Mouse (Mus musculus): ENCODE measurements around the gene Ankrd60. TPM values are rescaled to one million over a fixed set of nuclear protein-coding genes. Genes with fewer than 3 reads are reported as not detected.

Ankrd60 gene
- polyA plus RNA-seq (2014; fragmentation: Nextera tagmentation; extraction: Ambion mirVana), result not detected in 2 replicates

GRCm38 (mm10) chr2:173577669-173578557 lies at the start of gene Ankrd60:
Ankrd60 (minus strand) TSS chr2:173578365.
- WGBS, result 12% methylated on average over 42 of the region's 58 CpGs
- Histone ChIP-seq H3K36me3 (ENCODE audit: control insufficient read depth, insufficient read depth, low read length) (no peaks in the 10 kb centered on the region), H3K9ac (replicated peaks; ENCODE audit: low read depth, low read length) (peak within 1 kb of the TSS; percentile 42), H3K4me2 (ENCODE audit: low read depth, low read length) (peak within 1 kb of the TSS; percentile 91), H3K9me3 (ENCODE audit: control insufficient read depth, low read length) (no peaks in the 10 kb centered on the region), H3K4me3 (ENCODE audit: low read depth, low read length) (peak within 1 kb of the TSS; percentile 33), H3K27me3 (ENCODE audit: control insufficient read depth, insufficient read depth, low read length) (0 out of 2 replicates have a peak, but pooled peaks cover 3% of the 10 kb centered on the region), H3K27ac (ENCODE audit: low read depth, low read length) (no peak within 1 kb of the TSS), H3K4me1 (ENCODE audit: control insufficient read depth, insufficient read depth, low read length) (peaks cover 3% of the 10 kb centered on the region; the same call in 1 of the 2 replicates)
- peak; percentile 71 for ATAC-seq (ENCODE audit: low read depth)

- whole genome bisulfite sequencing, result 97% methylated on average over 3 of the region's 3 CpGs
- Histone ChIP-seq H3K27ac (ENCODE audit: low read depth, low read length) (no peak overlapping the region), H3K9ac (replicated peaks; ENCODE audit: low read depth, low read length) (no peak overlapping the region), H3K4me1 (ENCODE audit: control insufficient read depth, insufficient read depth, low read length) (no peaks in the 10 kb centered on the region), H3K4me3 (ENCODE audit: low read depth, low read length) (no peak overlapping the region), H3K4me2 (ENCODE audit: low read depth, low read length) (no peak overlapping the region), H3K27me3 (ENCODE audit: control insufficient read depth, insufficient read depth, low read length) (no peaks in the 10 kb centered on the region), H3K36me3 (ENCODE audit: control insufficient read depth, insufficient read depth, low read length) (no peaks in the 10 kb centered on the region), H3K9me3 (ENCODE audit: control insufficient read depth, low read length) (no peaks in the 10 kb centered on the region)
- no peak for ATAC-seq (ENCODE audit: low read depth)
These were observed 47.6 kb upstream of the Ankrd60 start for GRCm38 (mm10) chr2:173625786-173626185.

- Histone ChIP-seq H3K27ac (ENCODE audit: low read depth, low read length) (no peak overlapping the region), H3K4me1 (ENCODE audit: control insufficient read depth, insufficient read depth, low read length) (no peaks in the 10 kb centered on the region), H3K4me2 (ENCODE audit: low read depth, low read length) (no peak overlapping the region), H3K9me3 (ENCODE audit: control insufficient read depth, low read length) (no peaks in the 10 kb centered on the region), H3K9ac (replicated peaks; ENCODE audit: low read depth, low read length) (no peak overlapping the region), H3K4me3 (ENCODE audit: low read depth, low read length) (no peak overlapping the region), H3K27me3 (ENCODE audit: control insufficient read depth, insufficient read depth, low read length) (no peaks in the 10 kb centered on the region), H3K36me3 (ENCODE audit: control insufficient read depth, insufficient read depth, low read length) (no peaks in the 10 kb centered on the region)
- WGBS, result 79% methylated on average over 7 of the region's 7 CpGs
- no peak for ATAC-seq (ENCODE audit: low read depth)
These were observed 46.5 kb upstream of the Ankrd60 start for GRCm38 (mm10) chr2:173624667-173625066.

- H3K36me3 ChIP-seq (ENCODE audit: control insufficient read depth, insufficient read depth, low read length), result no peaks in the 10 kb centered on the region
- no peak overlapping the region for H3K4me2 ChIP-seq (ENCODE audit: low read depth, low read length)
- ATAC-seq (ENCODE audit: low read depth), result no peak
- H3K9me3 ChIP-seq (ENCODE audit: control insufficient read depth, low read length), result no peaks in the 10 kb centered on the region
- H3K4me1 ChIP-seq (ENCODE audit: control insufficient read depth, insufficient read depth, low read length), result no peaks in the 10 kb centered on the region
- H3K27me3 ChIP-seq (ENCODE audit: control insufficient read depth, insufficient read depth, low read length), result no peaks in the 10 kb centered on the region
- H3K27ac ChIP-seq (ENCODE audit: low read depth, low read length), result no peak overlapping the region
- H3K9ac ChIP-seq (replicated peaks; ENCODE audit: low read depth, low read length), result no peak overlapping the region
- H3K4me3 ChIP-seq (ENCODE audit: low read depth, low read length), result no peak overlapping the region
- WGBS, result 39% methylated on average over 7 of the region's 7 CpGs
These were observed 44.0 kb upstream of the Ankrd60 start for GRCm38 (mm10) chr2:173622173-173622601.

GRCm38 (mm10) chr2:173620645-173621044 lies 42.5 kb upstream of the Ankrd60 start:
- Histone ChIP-seq H3K9me3 (ENCODE audit: control insufficient read depth, low read length) (0 out of 2 replicates have a peak, but pooled peaks cover 3% of the 10 kb centered on the region), H3K4me3 (ENCODE audit: low read depth, low read length) (no peak overlapping the region), H3K4me2 (ENCODE audit: low read depth, low read length) (no peak overlapping the region), H3K9ac (replicated peaks; ENCODE audit: low read depth, low read length) (no peak overlapping the region), H3K4me1 (ENCODE audit: control insufficient read depth, insufficient read depth, low read length) (no peaks in the 10 kb centered on the region), H3K27me3 (ENCODE audit: control insufficient read depth, insufficient read depth, low read length) (no peaks in the 10 kb centered on the region), H3K27ac (ENCODE audit: low read depth, low read length) (no peak overlapping the region), H3K36me3 (ENCODE audit: control insufficient read depth, insufficient read depth, low read length) (no peaks in the 10 kb centered on the region)
- ATAC-seq (ENCODE audit: low read depth), result no peak
- 98% methylated on average over 4 of the region's 4 CpGs for WGBS

- Histone ChIP-seq H3K9ac (replicated peaks; ENCODE audit: low read depth, low read length) (no peak overlapping the region), H3K27me3 (ENCODE audit: control insufficient read depth, insufficient read depth, low read length) (no peaks in the 10 kb centered on the region), H3K4me2 (ENCODE audit: low read depth, low read length) (no peak overlapping the region), H3K36me3 (ENCODE audit: control insufficient read depth, insufficient read depth, low read length) (no peaks in the 10 kb centered on the region), H3K27ac (ENCODE audit: low read depth, low read length) (no peak overlapping the region), H3K9me3 (ENCODE audit: control insufficient read depth, low read length) (0 out of 2 replicates have a peak, but pooled peaks cover 3% of the 10 kb centered on the region), H3K4me3 (ENCODE audit: low read depth, low read length) (no peak overlapping the region), H3K4me1 (ENCODE audit: control insufficient read depth, insufficient read depth, low read length) (no peaks in the 10 kb centered on the region)
- no peak for ATAC-seq (ENCODE audit: low read depth)
- WGBS, result 96% methylated on average over 5 of the region's 5 CpGs
These were observed 41.0 kb upstream of the Ankrd60 start for GRCm38 (mm10) chr2:173619132-173619531.

GRCm38 (mm10) chr2:173616156-173616555 lies 38.0 kb upstream of the Ankrd60 start:
- no peaks in the 10 kb centered on the region for H3K36me3 ChIP-seq (ENCODE audit: control insufficient read depth, insufficient read depth, low read length)
- H3K9me3 ChIP-seq (ENCODE audit: control insufficient read depth, low read length), result 0 out of 2 replicates have a peak, but pooled peaks cover 3% of the 10 kb centered on the region
- no peak overlapping the region for H3K4me2 ChIP-seq (ENCODE audit: low read depth, low read length)
- H3K27me3 ChIP-seq (ENCODE audit: control insufficient read depth, insufficient read depth, low read length), result no peaks in the 10 kb centered on the region
- 0 out of 2 replicates have a peak, but pooled peaks cover under 1% of the 10 kb centered on the region for H3K4me1 ChIP-seq (ENCODE audit: control insufficient read depth, insufficient read depth, low read length)
- no peak overlapping the region for H3K27ac ChIP-seq (ENCODE audit: low read depth, low read length)
- no peak for ATAC-seq (ENCODE audit: low read depth)
- WGBS, result 46% methylated on average over 7 of the region's 7 CpGs
- no peak overlapping the region for H3K4me3 ChIP-seq (ENCODE audit: low read depth, low read length)
- H3K9ac ChIP-seq (replicated peaks; ENCODE audit: low read depth, low read length), result no peak overlapping the region

- Histone ChIP-seq H3K4me2 (ENCODE audit: low read depth, low read length) (no peak overlapping the region), H3K4me3 (ENCODE audit: low read depth, low read length) (no peak overlapping the region), H3K27ac (ENCODE audit: low read depth, low read length) (no peak overlapping the region), H3K9ac (replicated peaks; ENCODE audit: low read depth, low read length) (no peak overlapping the region), H3K27me3 (ENCODE audit: control insufficient read depth, insufficient read depth, low read length) (no peaks in the 10 kb centered on the region), H3K36me3 (ENCODE audit: control insufficient read depth, insufficient read depth, low read length) (no peaks in the 10 kb centered on the region), H3K4me1 (ENCODE audit: control insufficient read depth, insufficient read depth, low read length) (0 out of 2 replicates have a peak, but pooled peaks cover 4% of the 10 kb centered on the region), H3K9me3 (ENCODE audit: control insufficient read depth, low read length) (0 out of 2 replicates have a peak, but pooled peaks cover 3% of the 10 kb centered on the region)
- 48% methylated on average over 11 of the region's 11 CpGs for WGBS
- peak; percentile 31; the same call in 1 of the 2 replicates for ATAC-seq (ENCODE audit: low read depth)
These were observed 37.4 kb upstream of the Ankrd60 start for GRCm38 (mm10) chr2:173615378-173616081.

Data from neural tube, embryonic 14.5 days (tissue).